Mouse (Mus musculus): Measurements from ENCODE around the gene Kif6. TPM values are rescaled to one million over a fixed set of nuclear protein-coding genes. Genes with fewer than 3 reads are reported as not detected.

The Kif6 gene
- total and polyA plus RNA-seq, 3 experiments: 2.1 to 2.6 (median 2.3) TPM

DNA sequence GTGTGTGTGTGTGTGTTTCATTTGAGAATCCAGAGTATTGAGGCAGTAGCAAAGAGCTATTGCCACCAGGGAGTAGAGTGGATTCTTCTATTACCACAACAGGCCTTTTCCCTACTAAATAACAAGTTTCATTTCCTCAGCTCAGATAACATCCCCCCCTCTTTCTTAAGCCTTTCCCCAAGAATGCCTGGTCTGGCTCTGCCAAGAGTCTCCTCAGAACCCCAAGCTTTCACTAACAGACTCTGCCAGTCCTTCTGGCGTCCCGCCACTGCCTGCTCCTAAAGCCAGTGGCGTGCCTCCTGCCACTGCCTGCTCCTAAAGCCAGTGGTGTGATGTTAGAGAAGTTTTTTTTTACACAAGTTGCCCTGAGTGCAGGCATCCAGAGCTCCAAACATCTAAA lies 164.6 kb downstream of the Kif6 start:
- Histone ChIP-seq H3K4me1 (ENCODE audit: control insufficient read depth, insufficient read depth, low read length) (no peaks in the 10 kb centered on the region), H3K27ac (no peak overlapping the region), H3K36me3 (ENCODE audit: control insufficient read depth, insufficient read depth, low read length) (no peaks in the 10 kb centered on the region), H3K9ac (ENCODE audit: low read depth, low read length) (no peak overlapping the region), H3K27me3 (ENCODE audit: control insufficient read depth, insufficient read depth, low read length) (no peaks in the 10 kb centered on the region), H3K4me3 (no peak overlapping the region), H3K79me2 (replicated peaks; ENCODE audit: control insufficient read depth, insufficient read depth, low read length) (no peaks in the 10 kb centered on the region)
- intact Hi-C loops (cut with DNase I): loop anchor here (5.0 kb wide), 1 partner anchor 107 kb away; no protein-coding TSS in a partner anchor
- DNase-seq: peak in 1 of 2 experiments; percentile 18
- WGBS: 60% methylated on average over 3 of the region's 3 CpGs
- TF ChIP-seq CTCF (IDR thresholded peaks at IDR 0.05): no peak
- no peak for TF ChIP-seq EP300 (IDR thresholded peaks at IDR 0.05; ENCODE audit: insufficient read depth, low read depth, low read length)
- no peak for TF ChIP-seq POLR2A (IDR thresholded peaks at IDR 0.05; ENCODE audit: insufficient read depth, low read depth, low read length)

DNA sequence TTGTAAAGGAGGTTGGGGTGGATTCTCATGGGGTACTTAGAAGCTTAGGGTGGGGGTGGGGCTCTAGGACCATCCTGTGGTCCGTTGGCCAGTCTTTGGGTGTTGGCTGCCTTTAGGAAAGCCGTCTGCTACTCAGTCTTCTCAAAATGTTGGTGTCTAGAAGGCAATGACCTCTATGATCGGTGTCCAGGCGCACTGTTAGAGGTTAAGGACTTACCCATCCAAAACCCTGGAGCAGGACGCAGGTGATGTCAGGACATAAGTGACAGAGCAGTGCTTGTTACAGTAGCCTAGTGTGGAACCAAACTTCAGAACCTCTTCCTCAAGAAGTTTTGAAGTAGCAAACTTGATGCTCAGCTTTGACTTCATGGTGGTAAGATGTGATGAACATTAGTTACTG lies 170.9 kb downstream of the Kif6 start:
- H3K27ac ChIP-seq: no peak overlapping the region
- H3K4me3 ChIP-seq: no peak overlapping the region
- H3K27me3 ChIP-seq (ENCODE audit: control insufficient read depth, insufficient read depth, low read length): no peaks in the 10 kb centered on the region
- TF ChIP-seq POLR2A (IDR thresholded peaks at IDR 0.05; ENCODE audit: insufficient read depth, low read depth, low read length) (no peak), CTCF (IDR thresholded peaks at IDR 0.05) (no peak), EP300 (IDR thresholded peaks at IDR 0.05; ENCODE audit: insufficient read depth, low read depth, low read length) (no peak)
- H3K9ac ChIP-seq (ENCODE audit: low read depth, low read length): no peak overlapping the region
- H3K79me2 ChIP-seq (replicated peaks; ENCODE audit: control insufficient read depth, insufficient read depth, low read length): no peaks in the 10 kb centered on the region
- 89% methylated on average over 5 of the region's 5 CpGs for WGBS
- no peaks in the 10 kb centered on the region for H3K4me1 ChIP-seq (ENCODE audit: control insufficient read depth, insufficient read depth, low read length)
- no peaks in the 10 kb centered on the region for H3K36me3 ChIP-seq (ENCODE audit: control insufficient read depth, insufficient read depth, low read length)
- DNase-seq: no peak
- intact Hi-C loops (cut with DNase I): no loop called here

DNA sequence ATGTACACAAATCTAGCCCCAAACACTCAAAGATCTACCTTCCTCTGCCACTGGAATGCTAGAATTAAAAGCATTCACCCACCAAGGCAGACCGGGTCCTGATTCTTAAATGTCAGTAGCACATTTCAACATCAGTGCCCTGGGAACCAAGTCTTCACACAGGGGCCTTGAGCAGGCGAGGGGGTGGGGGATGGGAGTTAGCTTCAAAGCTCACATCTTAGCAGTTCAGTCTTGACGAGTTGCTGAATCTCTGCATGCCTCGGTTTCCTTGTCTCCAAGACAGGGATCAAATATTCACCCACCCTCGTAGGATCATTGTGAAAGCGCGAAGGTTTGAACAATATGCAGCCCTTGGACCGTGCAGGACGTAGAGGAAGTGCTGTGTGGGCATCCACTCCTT lies 172.4 kb downstream of the Kif6 start:
- H3K4me3 ChIP-seq: no peak overlapping the region
- H3K27ac ChIP-seq: no peak overlapping the region
- intact Hi-C loops (cut with DNase I): no loop called here
- no peak for DNase-seq
- no peaks in the 10 kb centered on the region for H3K27me3 ChIP-seq (ENCODE audit: control insufficient read depth, insufficient read depth, low read length)
- H3K79me2 ChIP-seq (replicated peaks; ENCODE audit: control insufficient read depth, insufficient read depth, low read length): no peaks in the 10 kb centered on the region
- no peak for TF ChIP-seq EP300 (IDR thresholded peaks at IDR 0.05; ENCODE audit: insufficient read depth, low read depth, low read length)
- TF ChIP-seq POLR2A (IDR thresholded peaks at IDR 0.05; ENCODE audit: insufficient read depth, low read depth, low read length): no peak
- no peak for TF ChIP-seq CTCF (IDR thresholded peaks at IDR 0.05)
- H3K36me3 ChIP-seq (ENCODE audit: control insufficient read depth, insufficient read depth, low read length): no peaks in the 10 kb centered on the region
- H3K4me1 ChIP-seq (ENCODE audit: control insufficient read depth, insufficient read depth, low read length): no peaks in the 10 kb centered on the region
- no peak overlapping the region for H3K9ac ChIP-seq (ENCODE audit: low read depth, low read length)
- 69% methylated on average over 9 of the region's 9 CpGs for WGBS

DNA sequence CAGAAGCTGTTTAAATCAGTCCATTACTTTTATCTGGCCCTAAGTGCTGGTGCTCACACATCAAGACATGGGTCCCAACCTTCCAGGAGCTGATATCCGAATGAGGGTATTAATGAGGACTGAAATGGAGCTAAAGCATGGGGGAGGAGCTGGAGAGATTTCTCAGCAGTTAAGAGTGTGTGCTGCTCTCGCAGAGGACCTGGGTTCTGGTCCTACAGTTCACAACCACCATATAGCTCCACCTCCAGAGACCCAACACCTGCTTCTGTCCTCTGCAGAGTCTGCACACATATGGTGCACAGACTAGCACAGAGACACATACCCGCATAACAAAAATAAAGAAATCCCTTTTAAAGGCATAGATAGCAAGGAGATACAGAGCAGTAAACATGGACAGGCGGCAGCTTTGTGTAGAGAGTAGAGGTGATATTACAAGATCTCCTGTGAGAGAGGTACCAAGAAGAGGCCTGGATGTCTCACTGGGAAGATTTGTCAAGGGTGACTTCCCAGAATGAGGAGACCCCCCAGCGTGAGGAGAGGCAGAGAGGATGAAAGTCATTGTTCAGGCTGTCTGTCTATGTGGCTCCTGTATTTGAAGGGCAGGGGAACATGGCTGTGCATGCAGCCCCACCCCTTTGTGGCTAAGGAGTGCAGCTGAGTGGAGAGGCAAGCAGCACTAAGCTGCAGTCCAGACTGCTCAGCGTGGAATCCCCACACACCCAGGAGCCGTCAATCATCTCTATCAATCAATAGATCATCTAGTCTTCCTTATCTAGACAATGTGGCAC lies 173.4 kb downstream of the Kif6 start:
- H3K79me2 ChIP-seq (replicated peaks; ENCODE audit: control insufficient read depth, insufficient read depth, low read length): no peaks in the 10 kb centered on the region
- DNase-seq: no peak
- no peak overlapping the region for H3K9ac ChIP-seq (ENCODE audit: low read depth, low read length)
- no peak overlapping the region for H3K4me3 ChIP-seq
- H3K36me3 ChIP-seq (ENCODE audit: control insufficient read depth, insufficient read depth, low read length): no peaks in the 10 kb centered on the region
- H3K27me3 ChIP-seq (ENCODE audit: control insufficient read depth, insufficient read depth, low read length): no peaks in the 10 kb centered on the region
- H3K4me1 ChIP-seq (ENCODE audit: control insufficient read depth, insufficient read depth, low read length): no peaks in the 10 kb centered on the region
- TF ChIP-seq POLR2A (IDR thresholded peaks at IDR 0.05; ENCODE audit: insufficient read depth, low read depth, low read length) (no peak), CTCF (IDR thresholded peaks at IDR 0.05) (no peak), EP300 (IDR thresholded peaks at IDR 0.05; ENCODE audit: insufficient read depth, low read depth, low read length) (no peak)
- 69% methylated on average over 7 of the region's 7 CpGs for WGBS
- intact Hi-C loops (cut with DNase I): no loop called here
- no peak overlapping the region for H3K27ac ChIP-seq

DNA sequence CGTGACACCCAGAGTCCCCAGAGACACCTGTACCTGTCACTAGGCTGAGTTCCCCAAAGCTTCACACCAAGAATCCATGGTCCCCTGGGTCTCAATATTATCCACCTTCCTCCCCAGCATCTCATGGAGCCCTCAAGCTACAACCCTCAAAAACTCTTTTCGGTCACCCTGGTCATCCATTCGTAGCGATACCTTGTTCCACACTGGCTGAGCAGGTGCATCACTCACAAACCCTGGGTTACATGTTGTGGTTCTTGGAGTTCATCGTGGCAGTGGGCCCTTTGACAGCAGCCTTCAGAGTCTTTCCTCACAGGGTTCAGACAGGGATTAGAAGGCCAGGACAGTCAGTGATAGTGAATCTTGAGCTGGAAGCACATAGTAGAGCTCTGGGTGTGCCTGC lies 176.6 kb downstream of the Kif6 start:
- no peaks in the 10 kb centered on the region for H3K27me3 ChIP-seq (ENCODE audit: control insufficient read depth, insufficient read depth, low read length)
- H3K79me2 ChIP-seq (replicated peaks; ENCODE audit: control insufficient read depth, insufficient read depth, low read length): no peaks in the 10 kb centered on the region
- no peaks in the 10 kb centered on the region for H3K4me1 ChIP-seq (ENCODE audit: control insufficient read depth, insufficient read depth, low read length)

DNA sequence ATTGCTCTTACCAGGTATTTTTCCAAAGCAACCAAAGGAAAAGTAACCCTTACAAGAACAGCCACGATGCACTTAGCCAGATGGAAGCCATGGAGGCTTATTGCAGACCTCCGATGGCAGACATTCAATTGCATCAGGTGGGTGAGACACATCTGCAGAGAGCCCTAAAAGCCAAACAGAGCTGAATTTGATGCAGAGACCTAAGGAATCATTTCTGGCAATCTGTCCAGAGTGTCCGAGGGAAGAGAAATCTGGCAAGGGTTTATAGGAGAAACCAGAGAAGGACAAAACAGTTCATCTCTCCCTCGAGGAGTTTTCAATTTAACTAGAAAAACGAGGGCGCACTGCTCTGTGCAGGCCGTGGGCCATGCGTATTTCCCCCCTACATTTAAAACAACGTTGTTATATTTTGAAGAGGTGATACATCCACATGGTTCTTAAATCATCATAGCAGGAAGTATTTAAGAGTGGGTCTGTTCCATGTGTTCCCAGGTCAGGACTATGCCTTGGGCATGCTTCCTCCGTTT lies 177.3 kb downstream of the Kif6 start:
- no peaks in the 10 kb centered on the region for H3K4me1 ChIP-seq (ENCODE audit: control insufficient read depth, insufficient read depth, low read length)
- no peak overlapping the region for H3K9ac ChIP-seq (ENCODE audit: low read depth, low read length)
- no peaks in the 10 kb centered on the region for H3K79me2 ChIP-seq (replicated peaks; ENCODE audit: control insufficient read depth, insufficient read depth, low read length)
- no peaks in the 10 kb centered on the region for H3K27me3 ChIP-seq (ENCODE audit: control insufficient read depth, insufficient read depth, low read length)
- TF ChIP-seq POLR2A (IDR thresholded peaks at IDR 0.05; ENCODE audit: insufficient read depth, low read depth, low read length) (no peak), CTCF (IDR thresholded peaks at IDR 0.05) (no peak), EP300 (IDR thresholded peaks at IDR 0.05; ENCODE audit: insufficient read depth, low read depth, low read length) (no peak)
- 80% methylated on average over 10 of the region's 10 CpGs for WGBS
- H3K27ac ChIP-seq: no peak overlapping the region
- DNase-seq: no peak
- intact Hi-C loops (cut with DNase I): no loop called here
- H3K4me3 ChIP-seq: no peak overlapping the region
- no peaks in the 10 kb centered on the region for H3K36me3 ChIP-seq (ENCODE audit: control insufficient read depth, insufficient read depth, low read length)

More for the DNA sequence above, 176.6 kb downstream of the Kif6 start:
- DNase-seq: no peak
- Histone ChIP-seq H3K4me3 (no peak overlapping the region), H3K36me3 (ENCODE audit: control insufficient read depth, insufficient read depth, low read length) (no peaks in the 10 kb centered on the region), H3K9ac (ENCODE audit: low read depth, low read length) (no peak overlapping the region), H3K27ac (no peak overlapping the region)
- intact Hi-C loops (cut with DNase I): no loop called here
- TF ChIP-seq EP300 (IDR thresholded peaks at IDR 0.05; ENCODE audit: insufficient read depth, low read depth, low read length): no peak
- TF ChIP-seq POLR2A (IDR thresholded peaks at IDR 0.05; ENCODE audit: insufficient read depth, low read depth, low read length): no peak
- TF ChIP-seq CTCF (IDR thresholded peaks at IDR 0.05): no peak
- 94% methylated on average over 5 of the region's 5 CpGs for WGBS

Measured in heart, adult 2 months (tissue).